Comparison of ENCODE assay signal across 9 mouse cellular contexts in genomic region chr1:180226221-180226713, GRCm38 (mm10). TPM values are rescaled to one million over a fixed set of nuclear protein-coding genes. Genes with fewer than 3 reads are reported as not detected.
A peak's percentile ranks its signal among the peaks of the same experiment; 100 is the strongest.
DNase-seq lines count a peak whose midpoint lies in the region; ATAC-seq lines count a peak whose summit lies in the region.
"Had no signal": no experiment of that assay in that cellular context is flagged by ENCODE, and none has a peak within 500 bp of the region (broad histone marks: within the 10 kb centered on the region; RNA-seq: fewer than 3 reads in every experiment).

No protein-coding gene starts in this region.

- H3K9me3 ChIP-seq in heart, embryonic 10.5 days, result no peaks in the 10 kb centered on the region
- H3K9me3 ChIP-seq in hindbrain, embryonic 10.5 days, result peaks cover 5% of the 10 kb centered on the region; the same call in 1 of the 2 replicates
- no peaks in the 10 kb centered on the region for H3K9me3 ChIP-seq in liver, embryonic 11.5 days (ENCODE audit: control insufficient read depth, low read length)
- no peaks in the 10 kb centered on the region for H3K9me3 ChIP-seq in neural tube, embryonic 11.5 days (ENCODE audit: control insufficient read depth, low read length)

- peaks cover 16% of the 10 kb centered on the region for H3K36me3 ChIP-seq in heart, embryonic 10.5 days
- H3K36me3 ChIP-seq in hindbrain, embryonic 10.5 days, result no peaks in the 10 kb centered on the region
- H3K36me3 ChIP-seq in liver, embryonic 11.5 days (ENCODE audit: control insufficient read depth, insufficient read depth, low read length), result 0 out of 2 replicates have a peak, but pooled peaks cover 2% of the 10 kb centered on the region
- H3K36me3 ChIP-seq in neural tube, embryonic 11.5 days (ENCODE audit: control insufficient read depth, insufficient read depth, low read length), result no peaks in the 10 kb centered on the region

- no peak for DNase-seq in heart, embryonic 10.5 days (ENCODE audit: low spot score)
- no peak for DNase-seq in heart, adult 9 months (ENCODE audit: low spot score in 2 of 2)
- DNase-seq in c-Kit-negative CD71-positive TER-119-positive erythroid progenitor cells, embryonic 14.5 days (ENCODE audit: low read depth, low spot score), result peak; percentile 51
- peak; percentile 38 for DNase-seq in hindbrain, embryonic 10.5 days (ENCODE audit: low spot score)
- DNase-seq in liver, embryonic 11.5 days (ENCODE audit: low spot score), result peak; percentile 62
- peak; percentile 31 for DNase-seq in neural tube, embryonic 11.5 days (ENCODE audit: low spot score)
- DNase-seq in layer of hippocampus, adult 11-12 months (ENCODE audit: low spot score), result no peak
- no peak for DNase-seq in urinary bladder, postnatal 10 days (ENCODE audit: low spot score)

- peak overlapping the region; percentile 79 for H3K4me2 ChIP-seq in liver, embryonic 11.5 days
- H3K4me2 ChIP-seq in neural tube, embryonic 11.5 days (ENCODE audit: low read depth), result peak overlapping the region; percentile 69

- ATAC-seq in liver, embryonic 11.5 days (replicated peaks; ENCODE audit: low FRiP score), result peak; percentile 78
- peak; percentile 41; the same call in 1 of the 2 replicates for ATAC-seq in neural tube, embryonic 11.5 days (ENCODE audit: insufficient read depth, low FRiP score, low TSS enrichment)

- H3K4me1 ChIP-seq in heart, embryonic 10.5 days, result peaks cover 14% of the 10 kb centered on the region
- peaks cover 22% of the 10 kb centered on the region for H3K4me1 ChIP-seq in hindbrain, embryonic 10.5 days (replicated peaks)
- peaks cover 5% of the 10 kb centered on the region for H3K4me1 ChIP-seq in liver, embryonic 11.5 days (replicated peaks; ENCODE audit: control insufficient read depth, insufficient read depth, low read length)
- peaks cover 8% of the 10 kb centered on the region; the same call in 1 of the 2 replicates for H3K4me1 ChIP-seq in neural tube, embryonic 11.5 days (ENCODE audit: control insufficient read depth, insufficient read depth, low read length)

- H3K9ac ChIP-seq in liver, embryonic 11.5 days (ENCODE audit: low read depth, low read length), result peak overlapping the region; percentile 58
- peak overlapping the region; percentile 2; the same call in 1 of the 2 replicates for H3K9ac ChIP-seq in neural tube, embryonic 11.5 days (ENCODE audit: low read length)

- peak overlapping the region; percentile 62 for H3K4me3 ChIP-seq in heart, embryonic 10.5 days
- peak overlapping the region; percentile 55 for H3K4me3 ChIP-seq in hindbrain, embryonic 10.5 days
- peak overlapping the region; percentile 51 for H3K4me3 ChIP-seq in liver, embryonic 11.5 days (ENCODE audit: low read depth, low read length)
- H3K4me3 ChIP-seq in neural tube, embryonic 11.5 days (ENCODE audit: low read depth, low read length), result peak overlapping the region; percentile 24
- H3K4me3 ChIP-seq: myocyte had no signal

- H3K27me3 ChIP-seq in heart, embryonic 10.5 days (ENCODE audit: insufficient read depth, poor library complexity, severe bottlenecking), result peaks cover 7% of the 10 kb centered on the region; the same call in 1 of the 2 replicates
- 0 out of 2 replicates have a peak, but pooled peaks cover 5% of the 10 kb centered on the region for H3K27me3 ChIP-seq in hindbrain, embryonic 10.5 days (ENCODE audit: insufficient read depth, poor library complexity, severe bottlenecking)
- H3K27me3 ChIP-seq in liver, embryonic 11.5 days (replicated peaks; ENCODE audit: control insufficient read depth, insufficient read depth, low read length), result no peaks in the 10 kb centered on the region
- no peaks in the 10 kb centered on the region for H3K27me3 ChIP-seq in neural tube, embryonic 11.5 days (ENCODE audit: control insufficient read depth, insufficient read depth, low read length)

- 7% methylated on average over 12 of the region's 12 CpGs for WGBS in heart, embryonic 10.5 days
- WGBS in hindbrain, embryonic 10.5 days, result 14% methylated on average over 12 of the region's 12 CpGs
- WGBS in liver, embryonic 11.5 days, result 7% methylated on average over 12 of the region's 12 CpGs
- 14% methylated on average over 12 of the region's 12 CpGs for WGBS in neural tube, embryonic 11.5 days

- H3K27ac ChIP-seq in heart, embryonic 10.5 days, result peak overlapping the region; percentile 78
- H3K27ac ChIP-seq in hindbrain, embryonic 10.5 days, result peak overlapping the region; percentile 68
- peak overlapping the region; percentile 72 for H3K27ac ChIP-seq in liver, embryonic 11.5 days (ENCODE audit: low read depth, low read length)
- no peak overlapping the region for H3K27ac ChIP-seq in neural tube, embryonic 11.5 days (ENCODE audit: low read depth, low read length)

RNA-seq across cellular contexts. Expression of gene Coq8a, which starts 26.9 kb away (rescaled TPM):
- polyA plus RNA-seq in heart, embryonic 10.5 days (2016; fragmentation: Nextera tagmentation; extraction: Ambion mirVana), result 4.0 and 8.2 TPM in 2 replicates
- polyA plus RNA-seq in hindbrain, embryonic 10.5 days (2016; fragmentation: Nextera tagmentation; extraction: Ambion mirVana), result 1.8 and 2.0 TPM in 2 replicates
- polyA plus RNA-seq in liver, embryonic 11.5 days (2014; fragmentation: Nextera tagmentation; extraction: Ambion mirVana), result 6.7 and 9.3 TPM in 2 replicates
- polyA plus RNA-seq in neural tube, embryonic 11.5 days (2014; fragmentation: Nextera tagmentation; extraction: Ambion mirVana), result 1.4 and 1.8 TPM in 2 replicates

RNA-seq across cellular contexts. Expression of gene Psen2, which starts 37.0 kb away (rescaled TPM):
- polyA plus RNA-seq in heart, embryonic 10.5 days (2016; fragmentation: Nextera tagmentation; extraction: Ambion mirVana), result 15.6 and 16.4 TPM in 2 replicates
- 6.8 and 8.3 TPM in 2 replicates for polyA plus RNA-seq in hindbrain, embryonic 10.5 days (2016; fragmentation: Nextera tagmentation; extraction: Ambion mirVana)
- 30.9 and 31.3 TPM in 2 replicates for polyA plus RNA-seq in liver, embryonic 11.5 days (2014; fragmentation: Nextera tagmentation; extraction: Ambion mirVana)
- polyA plus RNA-seq in neural tube, embryonic 11.5 days (2014; fragmentation: Nextera tagmentation; extraction: Ambion mirVana), result 6.4 and 7.5 TPM in 2 replicates

Comparison
In these comparisons a context has a peak if more than half of its experiments do, and no peak if none do; other contexts are left out.
1. DNase-seq: peak in c-Kit-negative CD71-positive TER-119-positive erythroid progenitor cells, embryonic 14.5 days (single experiment), hindbrain, embryonic 10.5 days (single experiment), liver, embryonic 11.5 days (single experiment) and neural tube, embryonic 11.5 days (single experiment); none in heart, embryonic 10.5 days (single experiment), heart, adult 9 months (0 of 2), layer of hippocampus, adult 11-12 months (single experiment) and urinary bladder, postnatal 10 days (single experiment).
2. Peak in every context shown above with its lines, with median percentiles within 50 percentile points of each other: H3K4me3 ChIP-seq.